Mouse (Mus musculus): ENCODE results near the gene Wdr92.
A peak's percentile ranks its signal among the peaks of the same experiment; 100 is the strongest.

The Wdr92 gene

GRCm38 (mm10) chr11:17181807-17182206, at the start of gene Wdr92:
Gene Wdr92, plus strand, starts transcription at chr11:17182107.
- no peak for DNase-seq (ENCODE audit: low read depth)

DNA sequence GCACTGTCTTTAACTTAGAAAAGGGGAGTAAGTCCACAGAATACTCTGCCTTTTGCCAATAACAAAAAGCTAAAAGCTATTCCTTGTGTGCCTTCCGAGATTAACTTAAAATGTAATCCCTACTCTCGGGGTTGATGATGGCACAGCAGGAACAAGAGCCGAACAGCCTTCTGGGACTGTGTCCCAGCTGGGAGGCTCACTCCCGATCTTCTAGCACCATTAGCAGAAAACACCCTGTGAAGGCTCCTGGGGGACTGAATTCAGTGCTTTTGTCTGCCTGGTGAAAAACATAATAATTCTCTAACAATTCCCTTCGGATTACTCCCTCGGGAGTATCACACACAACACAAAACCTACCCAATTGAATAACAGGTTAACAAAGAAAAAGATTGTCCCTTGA, 46.3 kb upstream of the Wdr92 start:
- no peak for DNase-seq (ENCODE audit: low read depth)

DNA sequence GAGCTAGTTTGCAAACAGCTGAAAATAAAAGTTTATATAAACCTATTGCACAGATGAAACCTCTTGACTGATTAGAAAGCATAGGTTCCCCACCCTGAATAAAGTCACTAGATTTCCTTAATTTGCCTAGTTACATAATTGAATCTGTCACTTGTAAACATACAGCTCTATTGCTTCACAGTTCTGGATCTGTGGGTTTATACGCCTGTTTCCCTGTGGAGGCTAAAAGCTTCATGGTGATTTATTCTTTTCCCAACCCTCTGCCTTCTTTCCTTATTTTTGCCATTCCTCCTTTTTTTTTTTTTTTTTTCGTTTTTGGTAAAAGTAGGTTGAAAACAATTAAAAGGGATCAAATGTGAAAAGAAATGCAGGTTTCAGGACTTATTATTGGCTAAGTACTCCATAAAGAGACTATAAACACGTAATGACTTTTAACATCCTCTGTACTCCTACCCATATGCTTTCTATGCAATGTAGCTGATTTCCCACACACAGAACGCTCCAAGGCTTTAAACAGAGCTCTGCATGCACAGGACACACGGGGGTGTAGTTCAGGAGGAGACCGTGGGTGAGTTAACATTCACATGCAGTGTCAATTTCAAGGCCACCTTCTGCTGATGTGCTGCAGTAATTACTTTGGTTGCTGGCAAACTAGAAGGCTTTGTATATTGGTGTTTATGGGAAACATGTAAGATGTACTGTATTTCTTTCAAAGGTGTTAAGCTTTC, 43.4 kb upstream of the Wdr92 start:
- DNase-seq (ENCODE audit: low read depth), result no peak

GRCm38 (mm10) chr11:17158858-17159737, 22.8 kb upstream of the Wdr92 start, which contains the start of gene Ppp3r1:
Gene Ppp3r1, plus strand, starts transcription at chr11:17159263.
- peak; percentile 85 for DNase-seq (ENCODE audit: low read depth)

DNA sequence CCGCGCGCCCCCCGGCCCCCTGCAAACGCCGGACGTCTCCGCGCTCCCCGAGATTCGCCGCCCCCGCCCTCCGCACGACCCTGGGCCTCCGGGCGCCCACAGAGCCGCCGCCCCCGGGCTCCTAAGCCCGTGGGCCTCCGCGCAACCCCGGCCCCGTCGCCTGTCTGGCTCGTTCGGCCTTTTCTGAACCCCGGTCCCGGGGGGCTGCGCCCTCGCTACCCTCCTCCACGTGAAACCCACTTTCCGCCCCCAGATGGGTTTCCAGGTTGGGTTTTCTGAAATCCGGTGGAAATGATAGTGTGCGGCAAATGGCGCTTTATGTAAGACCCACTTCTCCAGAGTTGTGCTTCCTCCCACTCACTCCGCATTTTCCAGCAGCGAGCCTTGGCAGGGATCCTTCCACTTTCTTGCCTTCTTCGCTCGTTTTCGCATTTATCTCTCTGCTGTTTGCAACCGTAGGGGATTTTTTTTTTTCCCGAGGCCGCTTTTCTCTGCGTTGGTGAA, 22.1 kb upstream of the Wdr92 start:
- peak; percentile 16 for DNase-seq (ENCODE audit: low read depth)

DNA sequence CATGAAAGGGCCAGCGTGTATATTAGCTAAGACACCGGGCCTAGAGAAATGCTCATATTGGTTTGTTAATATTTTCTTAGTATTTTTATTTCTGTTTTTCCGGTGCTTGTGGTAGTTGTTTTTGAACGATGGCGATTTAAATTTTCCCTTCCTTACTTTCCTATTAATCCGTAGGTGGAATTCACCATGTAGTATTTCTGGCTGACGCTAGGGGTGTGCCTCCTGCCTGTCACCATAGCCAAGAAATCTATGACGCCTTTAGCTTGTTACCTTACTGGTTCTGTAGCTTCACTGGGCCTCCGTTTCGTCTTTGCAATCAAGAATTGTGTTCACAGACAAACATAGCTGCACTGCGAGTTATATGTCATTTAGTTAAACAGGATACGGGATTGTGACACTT, 21.7 kb upstream of the Wdr92 start:
- peak; percentile 33 for DNase-seq (ENCODE audit: low read depth)

- DNase-seq (ENCODE audit: low read depth), result no peak
Observed at GRCm38 (mm10) chr11:17163956-17164355, 18.0 kb upstream of the Wdr92 start.

GRCm38 (mm10) chr11:17166627-17167026, 15.3 kb upstream of the Wdr92 start:
- no peak for DNase-seq (ENCODE audit: low read depth)

DNA sequence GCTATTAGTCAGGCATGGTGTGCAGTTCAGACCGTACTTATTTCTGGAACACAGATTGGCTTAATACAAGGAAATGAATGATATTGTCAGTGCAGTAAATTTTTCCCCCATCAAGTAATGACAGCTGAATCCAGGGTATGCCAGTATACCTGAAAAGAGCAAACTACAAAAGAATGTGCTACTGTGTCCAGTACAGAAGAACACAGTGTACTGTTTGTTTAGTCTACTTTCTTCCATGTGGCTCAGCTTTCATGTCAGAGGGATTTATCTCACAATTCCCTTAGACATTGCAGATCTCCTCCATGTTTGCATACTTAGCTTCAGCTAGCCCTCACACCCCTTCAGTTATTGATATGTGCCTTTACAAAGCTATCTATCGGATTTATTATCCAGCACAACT, 12.6 kb upstream of the Wdr92 start:
- no peak for DNase-seq (ENCODE audit: low read depth)

- DNase-seq (ENCODE audit: low read depth), result no peak
Observed at GRCm38 (mm10) chr11:17170938-17171729, 10.8 kb upstream of the Wdr92 start.

DNA sequence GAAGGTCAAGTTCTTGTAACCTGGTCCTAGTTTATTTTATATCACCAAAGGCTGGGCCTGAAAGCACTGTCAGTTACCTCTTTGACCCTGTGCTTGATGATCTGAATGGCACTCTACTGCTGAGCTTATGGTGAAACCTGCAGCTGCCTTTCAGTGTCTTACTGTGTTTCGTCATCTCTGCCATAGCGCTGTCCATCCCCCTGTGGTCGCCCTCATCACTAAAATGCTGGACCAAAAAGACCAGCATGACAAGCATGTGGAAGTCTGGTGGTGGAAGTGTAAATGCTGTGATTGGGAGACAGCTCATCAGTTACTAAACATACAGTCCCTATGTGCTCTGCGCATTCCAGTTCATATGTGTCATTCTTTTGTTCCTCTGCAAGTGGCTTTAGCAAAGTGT, 9.6 kb upstream of the Wdr92 start:
- DNase-seq (ENCODE audit: low read depth), result no peak

DNA sequence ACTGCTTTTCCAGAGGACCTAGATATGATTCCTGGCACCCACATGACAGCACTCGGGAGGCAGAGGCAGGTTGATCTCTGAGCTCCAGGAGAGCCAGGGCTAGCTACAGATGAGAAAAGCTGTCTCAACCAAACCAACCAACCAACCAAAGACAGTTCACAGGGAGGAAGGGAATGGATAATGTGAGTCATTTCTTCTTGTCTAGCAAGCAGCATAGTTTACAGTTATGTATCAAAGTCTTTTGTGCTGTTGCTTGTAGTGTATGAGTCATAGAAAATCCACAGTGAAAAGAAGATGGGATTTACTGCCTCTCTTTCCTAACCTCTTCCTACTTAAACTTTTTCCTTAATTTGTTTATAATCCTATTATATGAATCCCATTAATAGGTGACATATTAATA, 5.3 kb upstream of the Wdr92 start:
- DNase-seq (ENCODE audit: low read depth), result peak; percentile 10

GRCm38 (mm10) chr11:17180753-17181152, 1.2 kb upstream of the Wdr92 start:
- no peak for DNase-seq (ENCODE audit: low read depth)

GRCm38 (mm10) chr11:17183165-17183564, 1.3 kb downstream of the Wdr92 start:
- DNase-seq (ENCODE audit: low read depth), result no peak

DNA sequence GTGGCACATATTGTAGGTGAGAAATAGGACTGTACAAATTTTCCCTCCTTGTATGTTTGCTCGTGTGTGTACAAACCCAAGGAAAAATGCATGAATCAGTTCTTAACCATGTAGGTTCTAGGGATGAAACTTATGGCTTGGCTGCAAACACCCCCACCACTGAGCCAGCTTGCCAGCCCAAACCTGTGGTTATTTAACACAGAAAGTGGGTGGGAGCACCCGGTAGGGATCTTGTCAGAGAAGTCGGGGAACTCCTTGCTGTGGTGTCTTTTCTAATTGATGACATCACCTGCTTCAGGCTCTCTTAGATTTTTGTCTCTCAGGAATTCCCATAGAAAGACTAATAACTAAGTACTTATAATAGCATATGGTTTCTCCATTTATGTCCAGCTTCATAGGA, 5.7 kb downstream of the Wdr92 start:
- no peak for DNase-seq (ENCODE audit: low read depth)

GRCm38 (mm10) chr11:17188786-17189185, 6.9 kb downstream of the Wdr92 start:
- no peak for DNase-seq (ENCODE audit: low read depth)

GRCm38 (mm10) chr11:17192151-17192844, 10.4 kb downstream of the Wdr92 start:
- DNase-seq (ENCODE audit: low read depth), result no peak

GRCm38 (mm10) chr11:17199170-17199569, 17.3 kb downstream of the Wdr92 start:
- DNase-seq (ENCODE audit: low read depth), result no peak

GRCm38 (mm10) chr11:17199840-17200501, 18.1 kb downstream of the Wdr92 start:
- DNase-seq (ENCODE audit: low read depth), result no peak

DNA sequence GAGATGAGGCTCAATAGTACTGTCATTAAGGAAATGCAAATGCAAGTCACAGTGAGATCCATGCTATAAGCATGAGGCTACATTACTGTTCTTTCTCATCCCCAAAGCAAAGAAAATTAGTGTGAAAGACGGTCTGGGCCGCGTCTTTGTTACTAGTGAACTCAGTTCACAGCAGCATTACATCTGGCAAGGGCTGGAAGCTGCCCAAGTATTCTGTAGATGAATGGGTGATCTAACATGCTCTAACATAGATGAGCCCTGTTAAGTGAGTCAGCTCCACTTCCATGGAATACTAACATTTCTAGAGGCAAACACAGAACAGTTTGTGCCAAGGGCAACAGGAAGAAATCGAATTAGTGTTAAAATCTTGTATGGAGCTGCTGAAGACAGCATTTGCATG, 19.0 kb downstream of the Wdr92 start:
- no peak for DNase-seq (ENCODE audit: low read depth)

- no peak for DNase-seq (ENCODE audit: low read depth)
Observed at GRCm38 (mm10) chr11:17202481-17202880, 20.6 kb downstream of the Wdr92 start.

All from c-Kit-positive CD71-negative TER-119-negative erythroid progenitor cells, embryonic 14.5 days (primary cell).